Mouse (Mus musculus) testis, adult 2 months (tissue): ENCODE measurements around the gene Mob3c. TPM values are rescaled to one million over a fixed set of nuclear protein-coding genes. Genes with fewer than 3 reads are reported as not detected.

Experiments used
- H3K27ac ChIP-seq: fragments of 200-500 bp; 2 replicates; pipeline ENCODE4 v1.5.1; 2012; ENCODE audit warnings: low read depth, low read length; ENCODE audit not compliant: control insufficient read depth, insufficient read depth
- H3K27me3 ChIP-seq: fragments of 200-500 bp; 2 replicates; pipeline ENCODE4 v1.6.1; 2012; ENCODE audit warnings: mild to moderate bottlenecking, low read length, moderate library complexity; ENCODE audit not compliant: control insufficient read depth, insufficient read depth
- H3K36me3 ChIP-seq: fragments of 200-500 bp; 2 replicates; pipeline ENCODE4 v1.6.1; 2012; ENCODE audit warnings: mild to moderate bottlenecking, low read length; ENCODE audit not compliant: control insufficient read depth, insufficient read depth
- H3K4me1 ChIP-seq: fragments of 200-500 bp; 2 replicates; pipeline ENCODE4 v1.6.1; 2012; ENCODE audit warnings: low read length; ENCODE audit not compliant: control insufficient read depth, insufficient read depth
- H3K4me3 ChIP-seq: fragments of 200-500 bp; 2 replicates; pipeline ENCODE4 v1.5.1; 2012; ENCODE audit warnings: low read depth, mild to moderate bottlenecking, low read length, moderate library complexity, mixed read lengths; ENCODE audit not compliant: control insufficient read depth
- CTCF ChIP-seq: fragments of 200-500 bp; IDR thresholded peaks from 2 replicates; pipeline ENCODE4 v1.5.1; 2012; ENCODE audit warnings: low read depth, mild to moderate bottlenecking, inconsistent platforms, low read length, moderate library complexity; ENCODE audit not compliant: control insufficient read depth, insufficient read depth, insufficient replicate concordance
- POLR2A ChIP-seq: fragments of 200-500 bp; IDR thresholded peaks from 2 replicates; pipeline ENCODE4 v1.6.1; 2012; ENCODE audit warnings: low read depth, mild to moderate bottlenecking, inconsistent platforms, low read length, moderate library complexity; ENCODE audit not compliant: control insufficient read depth
- polyA plus RNA-seq: library from polyadenylated mRNA; depleted of rRNA; stranded (reverse); fragments of >200 nt; gene quantifications from 2 replicates; pipeline ENCODE4 v1.2.3, GENCODE M21; 2012; rRNA removed

Gene Mob3c
- 9.3 and 12.8 TPM in 2 replicates for polyA plus RNA-seq

DNA sequence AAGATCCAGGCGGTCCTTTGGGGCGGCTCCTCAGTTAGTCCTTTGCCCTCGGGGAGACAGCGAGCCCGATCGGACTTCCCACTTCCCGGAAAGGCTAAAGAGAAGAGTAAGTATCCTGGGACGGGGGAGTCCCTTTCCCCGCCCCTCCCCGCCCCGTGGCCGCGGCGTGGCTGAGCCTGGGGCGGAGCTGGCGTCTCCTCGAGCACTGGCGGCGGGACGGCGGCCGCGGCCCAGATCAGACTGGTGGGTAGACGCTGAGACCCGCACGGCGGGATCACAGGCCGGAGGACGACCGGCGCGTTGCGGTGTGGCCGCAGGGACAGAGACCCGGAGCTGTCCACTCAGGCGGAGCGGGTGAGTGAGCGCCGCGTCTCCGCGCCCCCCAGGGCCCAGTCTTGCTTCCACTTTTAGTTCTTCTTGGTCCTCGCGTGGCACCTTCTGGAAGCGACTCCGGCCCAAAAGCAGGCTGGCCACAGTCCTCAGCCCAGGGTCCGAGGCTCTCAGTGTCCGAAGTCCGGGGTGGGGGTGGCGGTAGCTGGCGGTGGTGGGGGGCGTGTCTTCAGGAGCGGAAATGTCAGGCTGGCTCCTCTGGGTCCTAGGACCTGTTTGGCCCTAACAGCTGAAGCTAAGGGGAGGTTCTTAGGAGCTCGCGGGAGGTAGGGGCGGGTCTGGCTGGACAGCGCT lies at the start of gene Mob3c:
Mob3c (plus strand) TSS at position 205 of the 684 bp plus-strand sequence.
- H3K4me1 ChIP-seq, result peaks cover 11% of the 10 kb centered on the region
- no peaks in the 10 kb centered on the region for H3K36me3 ChIP-seq
- H3K27ac ChIP-seq, result peak within 1 kb of the TSS; percentile 67
- TF ChIP-seq CTCF (no peak), POLR2A (no peak)
- no peaks in the 10 kb centered on the region for H3K27me3 ChIP-seq
- peak within 1 kb of the TSS; percentile 88 for H3K4me3 ChIP-seq

DNA sequence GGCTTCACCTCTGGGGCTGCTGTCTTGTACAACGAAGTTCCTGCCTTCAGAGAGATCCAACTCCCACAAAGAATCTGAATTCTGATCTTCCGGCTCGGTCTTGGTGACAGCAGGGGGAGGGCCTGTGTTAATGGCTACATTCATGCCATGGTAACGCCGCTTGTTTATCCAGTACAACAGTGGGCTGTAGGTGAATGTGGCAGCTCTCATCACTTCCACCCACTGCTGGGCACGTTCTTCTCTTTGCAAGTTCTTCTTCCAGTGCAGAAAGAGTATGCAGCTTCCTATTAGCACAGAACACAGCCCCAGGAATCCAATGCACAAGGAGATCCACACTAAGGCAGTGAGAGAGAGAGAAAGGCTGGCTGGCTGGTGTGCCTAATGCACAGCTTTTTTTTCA lies 47.6 kb upstream of the Mob3c start:
- peaks cover 9% of the 10 kb centered on the region; the same call in 1 of the 2 replicates for H3K4me1 ChIP-seq
- no peak overlapping the region for H3K27ac ChIP-seq
- no peaks in the 10 kb centered on the region for H3K36me3 ChIP-seq
- no peaks in the 10 kb centered on the region for H3K27me3 ChIP-seq
- H3K4me3 ChIP-seq, result peak overlapping the region; percentile 61
- TF ChIP-seq CTCF, result no peak
- no peak for TF ChIP-seq POLR2A

DNA sequence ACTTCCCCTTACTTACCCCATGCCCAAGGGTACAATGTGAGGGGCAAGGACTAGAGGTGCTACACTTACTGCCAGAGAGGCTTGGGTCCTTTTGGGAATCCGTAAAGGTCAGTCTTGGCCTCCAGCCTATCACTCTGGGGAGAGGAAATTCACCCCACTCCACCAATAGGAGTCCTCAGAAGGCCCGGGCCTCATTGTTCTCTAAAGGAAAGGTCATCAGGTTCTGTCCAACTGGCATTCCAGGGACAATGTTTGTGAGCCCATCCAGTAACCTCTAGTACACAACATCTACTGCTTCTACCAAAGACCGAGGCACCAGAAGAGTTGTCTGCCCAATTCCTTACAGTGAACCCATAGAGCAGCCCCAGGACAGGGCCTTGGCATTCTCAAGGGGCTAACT lies 47.0 kb upstream of the Mob3c start, which contains the start of gene Tex38:
Tex38 (minus strand) TSS at position 101 of the 400 bp plus-strand sequence.
- Histone ChIP-seq H3K36me3 (no peaks in the 10 kb centered on the region), H3K4me3 (peak within 1 kb of the TSS; percentile 75), H3K27ac (peak within 1 kb of the TSS; percentile 80; the same call in 1 of the 2 replicates), H3K4me1 (peaks cover 9% of the 10 kb centered on the region; the same call in 1 of the 2 replicates), H3K27me3 (no peaks in the 10 kb centered on the region)
- no peak for TF ChIP-seq CTCF

DNA sequence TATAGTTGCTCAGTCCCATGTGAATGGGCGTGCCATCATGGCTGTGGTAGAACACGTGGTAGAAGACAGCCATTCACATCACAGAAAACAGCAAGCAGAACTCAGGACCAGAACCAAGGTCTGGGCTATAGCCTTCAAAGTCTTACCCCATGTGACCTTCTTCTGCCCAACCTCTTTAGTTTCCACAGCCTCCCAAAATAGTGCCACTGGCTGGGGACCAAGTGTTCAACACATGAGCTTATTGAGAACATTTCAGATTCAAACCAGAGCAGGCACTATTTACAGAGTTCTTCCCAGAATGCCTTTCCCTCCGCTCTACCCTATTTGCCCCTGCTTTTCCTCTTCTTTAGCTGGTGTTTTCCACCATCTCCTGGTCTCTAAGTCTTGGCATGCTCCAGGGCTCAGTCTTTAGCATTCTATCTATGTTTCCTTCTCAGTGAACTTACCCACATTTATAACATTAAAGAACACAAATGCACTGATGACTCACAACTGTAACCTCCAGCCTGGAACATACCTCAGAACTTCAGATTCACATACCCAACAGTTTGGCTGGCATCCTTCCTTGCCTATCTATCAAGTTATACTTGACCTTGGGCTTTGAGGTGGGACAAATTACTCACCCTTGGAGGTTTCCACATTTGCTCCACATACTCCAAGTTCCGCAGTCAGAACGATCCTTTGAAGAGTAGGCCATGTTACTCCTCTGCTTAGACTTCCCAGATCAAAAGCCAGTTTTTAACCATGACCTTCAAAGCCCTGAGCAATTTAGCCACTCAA lies 45.7 kb upstream of the Mob3c start:
- Histone ChIP-seq H3K36me3 (no peaks in the 10 kb centered on the region), H3K27ac (0 out of 2 replicates have a peak overlapping the region, but pooled peaks have one; percentile 12), H3K4me1 (peaks cover 9% of the 10 kb centered on the region; the same call in 1 of the 2 replicates), H3K4me3 (peak overlapping the region; percentile 75), H3K27me3 (no peaks in the 10 kb centered on the region)
- no peak for TF ChIP-seq POLR2A

DNA sequence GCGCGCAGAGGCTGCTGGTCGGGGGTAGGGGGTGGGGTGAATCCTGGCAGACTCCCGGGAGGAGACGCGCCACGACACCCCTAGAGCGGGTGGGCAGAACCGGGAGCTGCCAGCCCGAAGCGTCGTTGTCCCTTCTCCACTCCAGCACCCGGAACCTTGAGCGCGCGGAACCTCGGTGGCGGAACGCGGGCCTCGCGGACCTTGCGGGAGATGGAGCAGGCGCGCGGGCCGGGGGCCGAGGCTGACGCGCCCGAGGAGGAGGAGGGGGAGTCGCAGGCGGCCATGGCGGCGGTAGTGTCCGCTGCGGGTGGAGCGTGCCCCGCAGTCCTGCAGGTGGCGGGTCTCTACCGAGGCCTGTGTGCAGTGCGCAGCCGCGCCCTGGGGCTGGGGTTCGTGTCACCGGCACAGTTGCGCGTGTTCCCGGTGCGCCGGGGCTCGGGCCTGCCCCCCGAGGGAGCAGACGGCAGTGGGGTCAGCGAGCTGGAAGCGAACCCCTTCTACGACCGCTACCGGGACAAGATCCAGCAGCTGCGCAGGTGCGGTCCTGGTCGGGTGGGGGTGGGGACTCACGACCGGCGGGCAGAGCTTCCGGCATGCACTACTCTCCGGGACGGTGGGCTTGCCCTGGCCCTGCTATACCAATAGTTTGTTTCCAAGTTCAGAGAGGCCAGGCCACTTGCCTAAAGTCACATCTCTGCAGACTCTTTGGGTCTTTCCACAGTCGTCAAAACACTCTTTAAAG lies 43.0 kb upstream of the Mob3c start, which contains the start of gene Atpaf1:
Atpaf1 (plus strand) TSS at position 44 of the 742 bp plus-strand sequence.
- H3K4me3 ChIP-seq, result peak within 1 kb of the TSS; percentile 96
- peak within 1 kb of the TSS; percentile 74 for H3K27ac ChIP-seq
- H3K36me3 ChIP-seq, result no peaks in the 10 kb centered on the region
- TF ChIP-seq POLR2A, result peak; percentile 61
- TF ChIP-seq CTCF, result no peak
- H3K4me1 ChIP-seq, result peaks cover 7% of the 10 kb centered on the region; the same call in 1 of the 2 replicates
- no peaks in the 10 kb centered on the region for H3K27me3 ChIP-seq

DNA sequence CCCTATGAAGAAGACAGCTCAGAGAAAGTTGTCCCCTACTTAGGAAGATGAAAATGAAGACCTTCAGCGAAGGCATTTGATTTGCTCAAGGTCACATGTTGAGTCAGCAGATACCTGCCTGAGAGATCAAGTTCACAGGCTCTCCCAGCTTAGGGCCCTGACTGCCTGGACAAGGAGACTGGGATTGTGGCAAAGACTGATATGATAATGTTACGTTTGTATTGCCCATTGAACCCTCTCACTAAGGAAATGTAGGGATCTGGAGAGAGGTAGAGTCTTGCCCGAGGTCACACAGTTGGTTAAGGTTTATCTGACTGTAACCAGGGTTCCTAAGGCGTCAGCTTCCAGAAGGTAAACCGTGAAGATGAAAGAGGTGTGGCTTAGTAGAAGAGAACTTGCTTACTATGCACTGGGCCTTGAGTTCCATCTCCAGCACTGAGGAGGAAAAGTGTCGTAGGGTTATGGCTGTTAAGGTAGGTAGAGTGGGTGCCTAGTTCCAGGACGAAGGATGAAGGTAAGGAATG lies 42.3 kb upstream of the Mob3c start:
- peak overlapping the region; percentile 96 for H3K4me3 ChIP-seq
- no peak for TF ChIP-seq POLR2A
- no peak for TF ChIP-seq CTCF
- H3K4me1 ChIP-seq, result peaks cover 7% of the 10 kb centered on the region; the same call in 1 of the 2 replicates
- no peaks in the 10 kb centered on the region for H3K36me3 ChIP-seq
- peak overlapping the region; percentile 74; the same call in 1 of the 2 replicates for H3K27ac ChIP-seq
- H3K27me3 ChIP-seq, result no peaks in the 10 kb centered on the region
